Mouse (Mus musculus) hindbrain, embryonic 12.5 days (tissue): ENCODE data around the gene Mafb. TPM values are rescaled to one million over a fixed set of nuclear protein-coding genes. Genes with fewer than 3 reads are reported as not detected.

Experiments used
- ATAC-seq: fragments of 200-750 bp; cut with Nextera tagmentation; 2 replicates; pipeline ENCODE4 v1.8.0; 2017; ENCODE audit warnings: moderate TSS enrichment; ENCODE audit not compliant: low FRiP score
- H3K27ac ChIP-seq: fragments of 300-500 bp; sonication (generic); 2 replicates; pipeline ENCODE4 v1.5.1; 2016; ENCODE audit warnings: mild to moderate bottlenecking
- H3K27me3 ChIP-seq: fragments of 300-500 bp; sonication (generic); 2 replicates; pipeline ENCODE4 v1.6.1; 2016; ENCODE audit warnings: mild to moderate bottlenecking
- H3K36me3 ChIP-seq: fragments of 300-500 bp; sonication (generic); 2 replicates; pipeline ENCODE4 v1.6.1; 2016; ENCODE audit warnings: mild to moderate bottlenecking
- H3K4me1 ChIP-seq: fragments of 300-500 bp; sonication (generic); 2 replicates; pipeline ENCODE4 v1.6.1; 2016
- H3K4me2 ChIP-seq: fragments of 300-500 bp; sonication (generic); replicated peaks from 2 replicates; pipeline ENCODE4 v1.6.1; 2016; ENCODE audit warnings: mild to moderate bottlenecking
- H3K4me3 ChIP-seq: fragments of 300-500 bp; sonication (generic); 2 replicates; pipeline ENCODE4 v1.5.1; 2016; ENCODE audit warnings: mild to moderate bottlenecking
- H3K9ac ChIP-seq: fragments of 300-500 bp; sonication (generic); 2 replicates; pipeline ENCODE4 v1.6.1; 2016; ENCODE audit warnings: mild to moderate bottlenecking, moderate library complexity
- H3K9me3 ChIP-seq: fragments of 300-500 bp; sonication (generic); replicated peaks from 2 replicates; pipeline ENCODE4 v1.6.1; 2016; ENCODE audit warnings: mild to moderate bottlenecking
- WGBS: fragments of 180-500 bp; shearing (Covaris S2); methylation state at CpG from one replicate; pipeline ENCODE4 v1.1.7; 2016; 5-methylcytosine and 5-hydroxymethylcytosine counted together
- polyA plus RNA-seq: library from polyadenylated mRNA; unstranded; fragments of >200 nt; fragmentation: Nextera tagmentation; extraction: Ambion mirVana; gene quantifications from 2 replicates; pipeline ENCODE4 v1.2.1, GENCODE M21; 2016

The Mafb gene
- polyA plus RNA-seq, 1 experiment from 2014 or later, result 17.9 TPM

GRCm38 (mm10) chr2:160336053-160336452, 30.8 kb downstream of the Mafb start:
- Histone ChIP-seq H3K4me2 (no peak overlapping the region), H3K4me1 (no peaks in the 10 kb centered on the region), H3K27me3 (0 out of 2 replicates have a peak, but pooled peaks cover 2% of the 10 kb centered on the region), H3K9me3 (no peaks in the 10 kb centered on the region), H3K4me3 (no peak overlapping the region), H3K36me3 (no peaks in the 10 kb centered on the region), H3K9ac (no peak overlapping the region), H3K27ac (no peak overlapping the region)
- 79% methylated on average over 2 of the region's 2 CpGs for WGBS
- ATAC-seq, result no peak

- Histone ChIP-seq H3K36me3 (no peaks in the 10 kb centered on the region), H3K4me1 (no peaks in the 10 kb centered on the region), H3K27me3 (0 out of 2 replicates have a peak, but pooled peaks cover 2% of the 10 kb centered on the region), H3K9ac (no peak overlapping the region), H3K4me3 (no peak overlapping the region), H3K4me2 (no peak overlapping the region), H3K27ac (no peak overlapping the region), H3K9me3 (no peaks in the 10 kb centered on the region)
- no peak for ATAC-seq
- WGBS, result 78% methylated on average over 1 of the region's 1 CpGs
Measured at GRCm38 (mm10) chr2:160335043-160335442, 31.8 kb downstream of the Mafb start.

- Histone ChIP-seq H3K4me3 (no peak within 1 kb of the TSS), H3K27ac (no peak within 1 kb of the TSS), H3K9ac (no peak within 1 kb of the TSS), H3K4me2 (no peak within 1 kb of the TSS), H3K27me3 (0 out of 2 replicates have a peak, but pooled peaks cover 2% of the 10 kb centered on the region), H3K9me3 (no peaks in the 10 kb centered on the region), H3K4me1 (0 out of 2 replicates have a peak, but pooled peaks cover 2% of the 10 kb centered on the region), H3K36me3 (no peaks in the 10 kb centered on the region)
- 60% methylated on average over 4 of the region's 4 CpGs for WGBS
- ATAC-seq, result no peak
Measured at GRCm38 (mm10) chr2:160334111-160334661, 32.7 kb downstream of the Mafb start, which contains the start of gene Gm826. Gm826 (minus strand) TSS chr2:160334162.

- H3K4me3 ChIP-seq, result no peak overlapping the region
- H3K9ac ChIP-seq, result no peak overlapping the region
- no peaks in the 10 kb centered on the region for H3K36me3 ChIP-seq
- H3K9me3 ChIP-seq, result no peaks in the 10 kb centered on the region
- 0 out of 2 replicates have a peak, but pooled peaks cover 2% of the 10 kb centered on the region for H3K27me3 ChIP-seq
- WGBS, result 87% methylated on average over 12 of the region's 12 CpGs
- H3K4me1 ChIP-seq, result peaks cover 7% of the 10 kb centered on the region; the same call in 1 of the 2 replicates
- H3K27ac ChIP-seq, result no peak overlapping the region
- H3K4me2 ChIP-seq, result no peak overlapping the region
- no peak for ATAC-seq
Measured at GRCm38 (mm10) chr2:160332516-160333325, 34.1 kb downstream of the Mafb start.

GRCm38 (mm10) chr2:160328886-160329285, 38.0 kb downstream of the Mafb start:
- ATAC-seq, result no peak
- no peak overlapping the region for H3K4me2 ChIP-seq
- no peaks in the 10 kb centered on the region for H3K9me3 ChIP-seq
- H3K36me3 ChIP-seq, result no peaks in the 10 kb centered on the region
- no peak overlapping the region for H3K4me3 ChIP-seq
- peaks cover 7% of the 10 kb centered on the region; the same call in 1 of the 2 replicates for H3K4me1 ChIP-seq
- H3K9ac ChIP-seq, result no peak overlapping the region
- 55% methylated on average over 9 of the region's 9 CpGs for WGBS
- H3K27ac ChIP-seq, result no peak overlapping the region
- H3K27me3 ChIP-seq, result 0 out of 2 replicates have a peak, but pooled peaks cover 2% of the 10 kb centered on the region

GRCm38 (mm10) chr2:160327716-160328115, 39.1 kb downstream of the Mafb start:
- 0 out of 2 replicates have a peak, but pooled peaks cover 2% of the 10 kb centered on the region for H3K27me3 ChIP-seq
- no peak overlapping the region for H3K27ac ChIP-seq
- H3K4me2 ChIP-seq, result no peak overlapping the region
- ATAC-seq, result no peak
- no peaks in the 10 kb centered on the region for H3K36me3 ChIP-seq
- peaks cover 7% of the 10 kb centered on the region; the same call in 1 of the 2 replicates for H3K4me1 ChIP-seq
- H3K9ac ChIP-seq, result no peak overlapping the region
- no peaks in the 10 kb centered on the region for H3K9me3 ChIP-seq
- WGBS, result 84% methylated on average over 4 of the region's 4 CpGs
- no peak overlapping the region for H3K4me3 ChIP-seq

GRCm38 (mm10) chr2:160327167-160327566, 39.7 kb downstream of the Mafb start:
- Histone ChIP-seq H3K4me2 (no peak overlapping the region), H3K4me1 (peaks cover 7% of the 10 kb centered on the region; the same call in 1 of the 2 replicates), H3K4me3 (no peak overlapping the region), H3K36me3 (no peaks in the 10 kb centered on the region), H3K27ac (no peak overlapping the region), H3K9ac (no peak overlapping the region), H3K27me3 (0 out of 2 replicates have a peak, but pooled peaks cover 2% of the 10 kb centered on the region), H3K9me3 (no peaks in the 10 kb centered on the region)
- ATAC-seq, result no peak
- 47% methylated on average over 4 of the region's 4 CpGs for WGBS

GRCm38 (mm10) chr2:160325105-160325644, 41.7 kb downstream of the Mafb start:
- H3K9me3 ChIP-seq, result no peaks in the 10 kb centered on the region
- WGBS, result 84% methylated on average over 6 of the region's 6 CpGs
- no peak overlapping the region for H3K4me3 ChIP-seq
- H3K27ac ChIP-seq, result no peak overlapping the region
- H3K9ac ChIP-seq, result no peak overlapping the region
- peaks cover 7% of the 10 kb centered on the region; the same call in 1 of the 2 replicates for H3K4me1 ChIP-seq
- H3K36me3 ChIP-seq, result no peaks in the 10 kb centered on the region
- H3K4me2 ChIP-seq, result no peak overlapping the region
- no peak for ATAC-seq
- no peaks in the 10 kb centered on the region for H3K27me3 ChIP-seq

- no peak overlapping the region for H3K9ac ChIP-seq
- WGBS, result 60% methylated on average over 4 of the region's 4 CpGs
- ATAC-seq, result no peak
Measured at GRCm38 (mm10) chr2:160321829-160322228, 45.0 kb downstream of the Mafb start.

GRCm38 (mm10) chr2:160318255-160318654, 48.6 kb downstream of the Mafb start:
- Histone ChIP-seq H3K27me3 (no peaks in the 10 kb centered on the region), H3K9ac (no peak overlapping the region), H3K36me3 (no peaks in the 10 kb centered on the region), H3K4me2 (no peak overlapping the region), H3K27ac (no peak overlapping the region), H3K9me3 (no peaks in the 10 kb centered on the region), H3K4me1 (peaks cover 5% of the 10 kb centered on the region; the same call in 1 of the 2 replicates), H3K4me3 (no peak overlapping the region)
- no peak for ATAC-seq
- 84% methylated on average over 4 of the region's 4 CpGs for WGBS

More at GRCm38 (mm10) chr2:160321829-160322228, 45.0 kb downstream of the Mafb start:
- Histone ChIP-seq H3K4me2 (no peak overlapping the region), H3K27ac (no peak overlapping the region), H3K36me3 (no peaks in the 10 kb centered on the region), H3K4me1 (no peaks in the 10 kb centered on the region), H3K4me3 (no peak overlapping the region), H3K27me3 (no peaks in the 10 kb centered on the region), H3K9me3 (no peaks in the 10 kb centered on the region)
